Mouse (Mus musculus): ENCODE data around the gene Cd86. TPM values are rescaled to one million over a fixed set of nuclear protein-coding genes. Genes with fewer than 3 reads are reported as not detected.

Cd86 gene
- polyA plus RNA-seq, 1 experiment from 2014 or later = 0.30 TPM

DNA sequence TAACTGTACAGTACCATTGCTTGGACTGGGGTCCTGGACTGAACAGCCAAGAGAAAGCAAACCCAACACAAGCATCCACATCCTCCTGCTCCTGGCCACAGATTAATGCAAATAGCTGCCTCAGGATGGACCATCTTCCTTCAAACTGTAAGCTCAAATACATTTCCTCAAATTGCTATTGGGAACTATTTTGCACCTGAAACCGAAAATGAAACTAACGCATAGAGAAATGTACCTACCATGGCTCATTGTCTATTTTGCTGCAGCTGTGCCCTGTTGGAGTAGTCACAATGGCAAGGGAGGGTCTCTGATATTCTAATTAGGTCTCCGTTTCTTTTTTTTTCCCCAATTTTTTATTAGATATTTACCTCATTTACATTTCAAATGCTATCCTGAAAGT is 15.9 kb upstream of the Cd86 start:
- H3K27ac ChIP-seq = no peak overlapping the region
- no peaks in the 10 kb centered on the region for H3K4me1 ChIP-seq
- no peaks in the 10 kb centered on the region for H3K27me3 ChIP-seq (ENCODE audit: insufficient read depth, poor library complexity, severe bottlenecking)
- H3K4me3 ChIP-seq = no peak overlapping the region
- no peaks in the 10 kb centered on the region for H3K36me3 ChIP-seq
- no peak for DNase-seq (ENCODE audit: low spot score)
- H3K9me3 ChIP-seq = no peaks in the 10 kb centered on the region
- 87% methylated on average over 3 of the region's 3 CpGs for WGBS

DNA sequence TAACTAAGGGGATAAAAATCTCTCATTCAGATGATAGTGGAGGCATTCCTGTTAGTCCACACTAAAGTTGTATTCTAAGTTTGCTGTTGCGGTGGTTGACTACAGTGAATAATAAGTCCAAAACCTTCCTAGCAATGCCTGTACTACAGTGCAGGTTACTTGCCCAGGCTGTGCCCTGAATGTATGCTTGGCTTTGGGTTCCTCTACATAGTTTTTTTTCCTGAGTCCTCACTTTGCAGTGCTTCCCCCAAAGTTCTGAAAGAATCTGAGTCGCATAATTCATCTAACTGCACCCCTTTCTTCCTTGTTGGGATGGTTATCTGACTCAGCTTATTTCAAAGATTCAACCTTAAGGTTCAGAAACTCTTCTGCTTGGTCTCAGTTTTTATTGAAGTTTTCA is 10.0 kb upstream of the Cd86 start:
- Histone ChIP-seq H3K27ac (no peak overlapping the region), H3K9me3 (no peaks in the 10 kb centered on the region), H3K36me3 (no peaks in the 10 kb centered on the region), H3K4me3 (no peak overlapping the region), H3K27me3 (ENCODE audit: insufficient read depth, poor library complexity, severe bottlenecking) (no peaks in the 10 kb centered on the region), H3K4me1 (no peaks in the 10 kb centered on the region)
- 87% methylated on average over 2 of the region's 2 CpGs for WGBS
- DNase-seq (ENCODE audit: low spot score) = no peak

DNA sequence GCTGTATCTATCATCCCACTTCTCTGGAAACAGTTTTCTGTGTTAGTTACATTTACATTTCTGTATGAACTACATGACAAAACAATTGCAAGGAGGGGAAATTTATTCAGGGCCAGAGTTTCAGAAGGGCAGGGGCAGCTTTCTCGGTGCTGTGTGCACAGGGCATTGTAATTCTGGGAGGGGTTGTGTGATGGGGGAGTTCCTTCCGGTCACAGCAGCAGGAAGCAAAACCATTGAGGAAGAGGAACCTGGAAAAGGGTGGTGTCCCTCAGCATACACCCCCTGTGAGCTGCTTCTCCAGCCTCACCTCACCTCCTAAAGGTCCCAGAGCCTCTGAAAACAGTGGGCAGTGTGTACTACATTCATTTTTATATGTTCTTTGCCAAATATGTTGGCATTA is 9.4 kb upstream of the Cd86 start:
- no peaks in the 10 kb centered on the region for H3K9me3 ChIP-seq
- no peaks in the 10 kb centered on the region for H3K36me3 ChIP-seq
- no peaks in the 10 kb centered on the region for H3K27me3 ChIP-seq (ENCODE audit: insufficient read depth, poor library complexity, severe bottlenecking)
- WGBS = 42% methylated on average over 2 of the region's 2 CpGs
- H3K4me1 ChIP-seq = no peaks in the 10 kb centered on the region
- no peak for DNase-seq (ENCODE audit: low spot score)
- no peak overlapping the region for H3K4me3 ChIP-seq
- H3K27ac ChIP-seq = no peak overlapping the region

DNA sequence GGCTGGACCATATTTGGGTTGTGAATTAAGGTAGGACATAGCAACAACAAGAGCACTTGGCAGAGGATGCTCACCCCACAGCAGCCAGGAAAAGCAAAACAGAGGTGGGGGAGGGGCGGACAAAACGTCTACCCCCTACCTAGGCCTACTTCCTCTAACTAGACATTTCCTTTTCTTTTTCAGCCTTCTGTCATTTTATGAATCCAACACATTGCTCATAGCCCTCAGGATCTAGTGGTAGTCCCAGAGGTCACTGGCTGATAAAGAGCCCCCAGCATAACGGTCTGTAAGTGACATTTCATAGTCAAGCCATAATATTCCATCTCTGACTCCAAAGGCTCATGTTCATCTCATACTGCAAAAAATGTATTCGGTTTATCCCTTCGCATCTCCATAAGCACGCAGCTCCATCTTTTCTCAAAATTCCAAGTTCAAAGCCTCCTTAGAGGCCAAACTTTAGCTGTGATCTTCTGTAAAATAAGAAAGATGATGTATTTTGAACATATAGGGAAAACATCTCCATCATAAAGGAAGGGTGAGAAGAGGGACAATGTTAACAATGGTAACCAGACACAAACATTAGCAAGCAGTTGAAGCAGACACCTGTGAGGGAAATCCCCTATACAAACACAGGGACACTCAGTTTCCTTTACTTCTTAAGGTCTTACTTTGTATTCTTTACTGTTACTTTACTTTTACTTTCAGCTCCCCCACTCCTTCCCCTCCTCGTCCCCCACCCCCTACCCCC is 8.8 kb upstream of the Cd86 start:
- no peak for DNase-seq (ENCODE audit: low spot score)
- 70% methylated on average over 6 of the region's 7 CpGs for WGBS
- H3K36me3 ChIP-seq = no peaks in the 10 kb centered on the region
- no peaks in the 10 kb centered on the region for H3K4me1 ChIP-seq
- H3K27ac ChIP-seq = no peak overlapping the region
- no peak overlapping the region for H3K4me3 ChIP-seq
- H3K27me3 ChIP-seq (ENCODE audit: insufficient read depth, poor library complexity, severe bottlenecking) = no peaks in the 10 kb centered on the region
- no peaks in the 10 kb centered on the region for H3K9me3 ChIP-seq

DNA sequence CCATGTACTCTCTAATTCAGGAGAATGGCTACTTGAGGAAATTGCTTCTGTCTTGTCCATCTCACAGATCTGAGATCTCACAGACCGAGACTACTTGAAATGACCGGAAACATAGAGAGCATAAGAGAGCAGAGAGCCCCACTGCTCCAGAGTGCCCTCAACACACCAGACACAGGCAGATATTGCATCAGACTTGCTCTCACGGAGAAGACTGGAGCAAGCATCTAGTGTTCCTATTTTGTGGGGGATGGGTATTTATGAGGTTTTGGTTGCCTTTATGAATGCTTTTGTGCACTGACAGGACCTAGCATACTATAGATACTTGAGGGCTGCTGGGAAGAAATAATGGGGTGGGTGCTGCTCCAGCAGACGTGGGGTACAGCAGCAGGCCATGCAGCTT is 7.3 kb upstream of the Cd86 start:
- no peaks in the 10 kb centered on the region for H3K27me3 ChIP-seq (ENCODE audit: insufficient read depth, poor library complexity, severe bottlenecking)
- no peaks in the 10 kb centered on the region for H3K36me3 ChIP-seq
- WGBS = 79% methylated on average over 4 of the region's 4 CpGs
- DNase-seq (ENCODE audit: low spot score) = no peak
- H3K27ac ChIP-seq = no peak overlapping the region
- H3K4me3 ChIP-seq = no peak overlapping the region
- no peaks in the 10 kb centered on the region for H3K9me3 ChIP-seq
- no peaks in the 10 kb centered on the region for H3K4me1 ChIP-seq

DNA sequence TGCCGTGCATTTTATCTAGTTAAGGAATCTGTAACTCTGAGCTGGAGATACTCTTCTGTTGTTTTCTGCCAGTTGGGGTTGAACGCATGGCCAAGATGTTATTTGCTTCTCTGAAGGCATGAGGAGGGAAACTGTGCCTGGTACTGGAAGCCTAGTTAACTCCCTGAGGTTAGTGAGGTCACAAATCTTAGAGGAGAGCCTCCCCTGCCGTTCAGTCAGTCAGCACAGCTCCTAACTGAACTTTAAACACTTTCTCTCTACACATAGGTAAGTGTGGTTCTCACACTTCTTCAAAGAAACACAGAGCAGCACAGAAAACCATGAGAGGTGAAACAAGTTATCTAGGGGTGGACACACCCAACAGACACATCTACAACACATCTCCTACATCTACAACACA is 4.7 kb upstream of the Cd86 start:
- 86% methylated on average over 3 of the region's 3 CpGs for WGBS
- H3K4me1 ChIP-seq = no peaks in the 10 kb centered on the region
- H3K27ac ChIP-seq = no peak overlapping the region
- DNase-seq (ENCODE audit: low spot score) = no peak
- H3K4me3 ChIP-seq = no peak overlapping the region
- no peaks in the 10 kb centered on the region for H3K36me3 ChIP-seq
- H3K27me3 ChIP-seq (ENCODE audit: insufficient read depth, poor library complexity, severe bottlenecking) = no peaks in the 10 kb centered on the region
- H3K9me3 ChIP-seq = no peaks in the 10 kb centered on the region

DNA sequence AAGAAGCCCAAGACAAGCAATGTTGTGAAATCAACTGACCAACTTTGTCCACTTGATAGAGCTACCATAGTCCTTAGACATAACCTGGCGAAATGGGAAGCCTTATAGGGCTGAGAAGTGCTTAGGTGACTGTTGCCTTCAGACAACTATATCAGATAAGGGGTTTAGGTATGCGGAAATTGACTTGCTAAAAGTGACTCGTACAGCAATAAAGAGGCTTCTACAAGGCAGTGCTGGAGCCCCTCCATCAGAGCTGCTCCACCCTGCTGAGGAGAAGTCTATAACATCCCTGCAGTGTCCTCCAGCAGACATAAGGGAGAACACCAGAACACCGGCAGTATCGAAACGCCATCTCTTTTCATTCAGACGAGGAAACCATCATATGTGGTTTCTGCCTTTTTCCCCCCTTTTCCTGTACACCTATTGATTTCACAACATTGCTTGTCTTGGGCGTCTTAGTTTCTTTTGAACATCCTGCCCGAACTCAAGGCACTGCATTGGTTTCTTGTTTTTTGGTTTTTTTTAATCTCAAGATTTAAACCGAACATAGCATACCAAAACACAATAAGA is 652 bp upstream of the Cd86 start:
- no peaks in the 10 kb centered on the region for H3K36me3 ChIP-seq
- H3K27ac ChIP-seq = no peak overlapping the region
- no peak overlapping the region for H3K4me3 ChIP-seq
- no peaks in the 10 kb centered on the region for H3K27me3 ChIP-seq (ENCODE audit: insufficient read depth, poor library complexity, severe bottlenecking)
- no peak for DNase-seq (ENCODE audit: low spot score)
- H3K9me3 ChIP-seq = no peaks in the 10 kb centered on the region
- H3K4me1 ChIP-seq = no peaks in the 10 kb centered on the region
- 86% methylated on average over 10 of the region's 10 CpGs for WGBS

DNA sequence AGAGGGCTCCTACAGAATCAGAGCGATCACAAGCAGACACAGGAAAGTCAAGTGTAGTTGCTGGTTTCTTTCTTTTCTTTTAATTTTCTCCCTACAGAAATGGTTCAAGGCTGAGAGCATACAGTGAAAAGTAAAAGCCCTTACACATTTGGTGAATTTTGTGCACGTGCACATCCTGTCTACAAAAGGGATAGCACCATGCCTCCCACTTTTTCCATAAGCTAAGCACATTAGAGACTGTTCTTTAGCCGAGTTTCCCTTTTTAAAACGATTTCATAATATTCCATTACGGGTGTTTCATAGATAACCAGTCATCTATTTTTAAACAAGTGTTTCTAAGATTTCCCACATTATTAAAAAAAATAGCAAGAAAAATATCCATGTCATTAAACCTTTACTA is 2.4 kb downstream of the Cd86 start:
- no peaks in the 10 kb centered on the region for H3K9me3 ChIP-seq
- H3K4me1 ChIP-seq = no peaks in the 10 kb centered on the region
- no peak for DNase-seq (ENCODE audit: low spot score)
- WGBS = 81% methylated on average over 5 of the region's 5 CpGs
- H3K27ac ChIP-seq = no peak overlapping the region
- H3K4me3 ChIP-seq = no peak overlapping the region
- no peaks in the 10 kb centered on the region for H3K27me3 ChIP-seq (ENCODE audit: insufficient read depth, poor library complexity, severe bottlenecking)
- H3K36me3 ChIP-seq = no peaks in the 10 kb centered on the region

DNA sequence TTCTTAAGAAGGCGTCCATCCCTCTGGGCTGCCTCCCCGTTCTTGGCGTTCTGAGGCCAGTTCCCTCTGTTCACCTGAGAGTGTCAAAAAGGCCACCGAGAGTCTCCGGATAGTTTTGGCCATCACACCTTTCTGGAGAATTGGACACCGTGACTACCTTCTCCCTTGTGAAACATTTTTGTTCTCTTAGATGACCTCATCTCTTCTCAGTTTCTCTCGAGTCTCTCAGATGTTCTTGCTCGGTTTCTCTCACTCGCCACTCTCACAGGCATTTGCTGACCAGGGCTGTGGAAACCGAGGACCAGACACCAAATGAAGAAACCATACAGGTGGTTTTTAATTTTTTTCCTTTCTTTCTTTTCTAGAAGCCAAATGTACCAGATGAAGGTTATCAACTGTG is 4.6 kb downstream of the Cd86 start:
- Histone ChIP-seq H3K4me3 (no peak overlapping the region), H3K36me3 (no peaks in the 10 kb centered on the region), H3K27ac (no peak overlapping the region), H3K9me3 (no peaks in the 10 kb centered on the region), H3K4me1 (no peaks in the 10 kb centered on the region), H3K27me3 (ENCODE audit: insufficient read depth, poor library complexity, severe bottlenecking) (no peaks in the 10 kb centered on the region)
- no peak for DNase-seq (ENCODE audit: low spot score)
- 85% methylated on average over 10 of the region's 10 CpGs for WGBS

DNA sequence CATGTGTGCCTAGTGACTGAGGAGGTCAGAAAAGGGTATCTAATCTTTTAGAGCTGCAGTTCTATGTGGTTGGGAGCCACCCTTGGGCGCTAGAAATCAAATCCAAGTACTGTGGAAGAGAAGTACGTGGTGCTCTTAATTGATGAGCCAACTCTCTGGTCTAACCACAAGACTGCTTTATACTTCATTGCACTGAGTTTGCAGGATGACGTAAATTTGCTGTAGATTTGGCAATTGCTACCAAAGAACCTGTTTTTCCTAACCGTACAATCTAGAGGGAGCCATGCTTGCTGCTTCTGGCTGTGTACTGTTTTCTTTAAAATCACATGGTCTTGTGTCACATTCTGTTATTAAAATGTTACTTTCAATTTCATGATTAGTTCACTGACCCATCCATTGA is 10.0 kb downstream of the Cd86 start:
- Histone ChIP-seq H3K4me1 (no peaks in the 10 kb centered on the region), H3K27ac (no peak overlapping the region), H3K36me3 (no peaks in the 10 kb centered on the region), H3K27me3 (ENCODE audit: insufficient read depth, poor library complexity, severe bottlenecking) (no peaks in the 10 kb centered on the region), H3K4me3 (no peak overlapping the region), H3K9me3 (no peaks in the 10 kb centered on the region)
- WGBS = 84% methylated on average over 4 of the region's 4 CpGs
- DNase-seq (ENCODE audit: low spot score) = no peak

DNA sequence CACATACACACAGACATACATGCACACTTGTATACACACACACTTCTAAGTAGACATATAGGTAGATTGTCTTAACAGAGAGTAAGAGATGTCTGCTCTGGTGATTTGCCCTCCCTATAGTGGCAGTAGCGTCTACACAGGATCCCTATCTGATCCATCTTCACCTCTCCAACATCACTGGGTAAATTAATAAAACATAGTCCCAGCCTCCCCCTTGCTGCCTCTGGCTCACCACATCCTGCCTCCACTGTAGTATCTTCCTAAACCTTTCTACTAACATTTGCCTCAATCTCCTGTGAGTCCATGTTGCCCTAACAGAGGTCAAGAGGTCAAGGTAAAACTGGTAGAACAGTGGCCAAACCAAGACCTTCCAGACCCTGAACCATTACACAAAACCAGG is 10.7 kb downstream of the Cd86 start:
- Histone ChIP-seq H3K27ac (no peak overlapping the region), H3K9me3 (no peaks in the 10 kb centered on the region), H3K36me3 (no peaks in the 10 kb centered on the region), H3K4me1 (no peaks in the 10 kb centered on the region), H3K4me3 (no peak overlapping the region), H3K27me3 (ENCODE audit: insufficient read depth, poor library complexity, severe bottlenecking) (no peaks in the 10 kb centered on the region)
- no peak for DNase-seq (ENCODE audit: low spot score)
- 84% methylated on average over 1 of the region's 1 CpGs for WGBS

DNA sequence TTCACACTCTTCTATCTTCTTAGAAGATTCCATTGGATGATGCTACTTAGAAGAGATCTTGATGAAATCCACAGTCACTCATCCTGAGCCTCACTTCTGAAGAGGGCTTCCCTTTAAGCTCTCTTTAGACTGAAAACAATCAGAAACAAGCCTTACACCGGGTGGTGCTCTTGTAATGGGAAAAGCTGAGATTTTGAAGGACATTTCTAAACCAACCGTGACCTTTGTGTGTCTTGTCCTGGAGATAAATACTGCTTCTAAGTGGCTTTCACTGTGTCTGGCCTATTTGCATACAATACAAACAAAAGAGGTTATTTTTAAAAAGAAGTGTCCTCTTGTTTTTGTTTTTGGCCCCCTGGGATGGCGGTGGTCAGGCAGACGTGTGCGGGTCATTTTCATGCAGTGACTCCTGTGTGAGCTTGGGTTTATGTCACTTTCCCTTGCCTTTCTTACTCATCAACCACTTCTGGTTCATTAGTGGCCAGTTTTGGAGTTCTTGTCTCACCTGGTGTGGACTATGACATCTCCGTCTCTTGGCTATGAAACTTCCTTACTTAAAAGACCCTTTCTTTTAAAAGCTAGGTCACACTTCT is 14.6 kb downstream of the Cd86 start:
- Histone ChIP-seq H3K9me3 (no peaks in the 10 kb centered on the region), H3K4me3 (no peak overlapping the region), H3K4me1 (no peaks in the 10 kb centered on the region), H3K36me3 (no peaks in the 10 kb centered on the region), H3K27ac (no peak overlapping the region), H3K27me3 (ENCODE audit: insufficient read depth, poor library complexity, severe bottlenecking) (no peaks in the 10 kb centered on the region)
- no peak for DNase-seq (ENCODE audit: low spot score)
- WGBS = 63% methylated on average over 6 of the region's 6 CpGs

DNA sequence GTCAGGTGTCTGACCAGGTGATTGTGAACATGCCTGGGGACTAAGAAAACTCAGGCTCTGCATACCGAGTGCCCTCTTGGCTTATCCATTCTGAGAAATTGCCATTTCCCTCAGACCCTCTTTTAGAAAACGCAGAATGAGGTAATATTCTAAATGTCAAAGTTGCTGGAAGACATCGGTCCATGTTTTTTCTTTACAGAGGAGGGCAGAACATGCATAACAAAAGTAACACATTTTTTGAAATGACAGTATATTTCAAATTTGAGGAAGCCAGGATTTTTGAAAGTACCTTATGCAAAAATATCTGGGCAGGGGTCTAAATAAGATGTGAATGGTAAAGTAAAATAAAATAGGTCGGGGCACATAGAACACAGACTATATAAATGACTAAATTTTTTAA is 15.4 kb downstream of the Cd86 start:
- WGBS = 79% methylated on average over 4 of the region's 4 CpGs
- Histone ChIP-seq H3K27ac (no peak overlapping the region), H3K9me3 (no peaks in the 10 kb centered on the region), H3K36me3 (no peaks in the 10 kb centered on the region), H3K4me1 (no peaks in the 10 kb centered on the region), H3K27me3 (ENCODE audit: insufficient read depth, poor library complexity, severe bottlenecking) (no peaks in the 10 kb centered on the region), H3K4me3 (no peak overlapping the region)
- no peak for DNase-seq (ENCODE audit: low spot score)

DNA sequence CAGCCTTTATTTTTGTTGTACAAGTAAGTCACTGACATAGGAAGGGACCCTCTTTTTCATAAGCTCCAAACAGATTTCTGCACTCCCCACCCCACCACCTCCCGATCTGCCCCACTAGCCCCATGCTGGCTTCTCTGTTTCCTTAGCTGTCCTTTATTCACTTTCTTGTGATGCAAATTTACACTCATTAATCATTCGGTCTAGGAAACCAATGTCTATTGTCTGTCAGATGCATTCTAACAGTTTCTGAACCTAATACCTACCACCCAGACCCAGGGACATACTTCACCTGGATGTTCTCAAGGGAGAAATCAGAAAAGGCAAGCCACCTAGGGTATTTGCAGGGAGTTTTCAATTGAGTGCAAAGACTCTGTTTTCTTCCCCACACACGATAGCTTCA is 16.6 kb downstream of the Cd86 start:
- WGBS = 62% methylated on average over 3 of the region's 3 CpGs
- DNase-seq (ENCODE audit: low spot score) = no peak
- no peaks in the 10 kb centered on the region for H3K9me3 ChIP-seq
- no peaks in the 10 kb centered on the region for H3K4me1 ChIP-seq
- H3K27ac ChIP-seq = no peak overlapping the region
- no peaks in the 10 kb centered on the region for H3K36me3 ChIP-seq
- H3K4me3 ChIP-seq = no peak overlapping the region
- no peaks in the 10 kb centered on the region for H3K27me3 ChIP-seq (ENCODE audit: insufficient read depth, poor library complexity, severe bottlenecking)
